Mouse (Mus musculus) ES-E14 (cell line): Measurements from ENCODE around the gene Furin. TPM values are rescaled to one million over a fixed set of nuclear protein-coding genes. Genes with fewer than 3 reads are reported as not detected.

Experiments used
- DNase-seq: peaks from one replicate; pipeline ENCODE4 v3.0.0-alpha.2; 2013; ENCODE audit warnings: low read depth, low spot score
- H3K27ac ChIP-seq: 2 replicates; pipeline ENCODE4 v1.5.1; 2012; ENCODE audit warnings: low read depth, mild to moderate bottlenecking, low read length, moderate library complexity, mixed read lengths; ENCODE audit not compliant: poor library complexity, insufficient read depth, severe bottlenecking
- H3K36me3 ChIP-seq: 2 replicates; pipeline ENCODE4 v1.6.1; 2012; ENCODE audit warnings: mild to moderate bottlenecking, low read length, moderate library complexity, mixed read lengths; ENCODE audit not compliant: control insufficient read depth, poor library complexity, insufficient read depth, severe bottlenecking
- H3K4me1 ChIP-seq, 2 experiments: fragments of 150-350 bp in 1 of 2; sonication (generic) in 1 of 2; 2 replicates each; pipeline ENCODE4 v1.6.1; 2012; ENCODE audit warnings: low read length in 2 of 2, mild to moderate bottlenecking in 1 of 2, mixed read lengths in 1 of 2; ENCODE audit not compliant: control insufficient read depth in 2 of 2, insufficient read depth in 2 of 2, poor library complexity in 1 of 2
- H3K4me3 ChIP-seq, 2 experiments: fragments of 150-350 bp in 1 of 2; sonication (generic) in 1 of 2; 2 replicates each; pipeline ENCODE4 v1.5.1; 2012; ENCODE audit warnings: low read length in 2 of 2, low read depth in 1 of 2, mild to moderate bottlenecking in 1 of 2, mixed read lengths in 1 of 2; ENCODE audit not compliant: insufficient read depth in 1 of 2, poor library complexity in 1 of 2, severe bottlenecking in 1 of 2
- H3K9ac ChIP-seq: 2 replicates; pipeline ENCODE4 v1.6.1; 2012; ENCODE audit warnings: low read depth, mild to moderate bottlenecking, low read length, mixed read lengths; ENCODE audit not compliant: poor library complexity, insufficient read depth, severe bottlenecking
- H3K9me3 ChIP-seq: fragments of 150-350 bp; sonication (generic); 2 replicates; pipeline ENCODE4 v1.6.1; 2012; ENCODE audit warnings: low read depth, mild to moderate bottlenecking, low read length; ENCODE audit not compliant: control insufficient read depth, insufficient read depth
- CHD2 ChIP-seq: IDR thresholded peaks from 2 replicates; pipeline ENCODE4 v1.6.1; 2014; ENCODE audit warnings: mild to moderate bottlenecking, low read depth, low read length, inconsistent platforms
- HCFC1 ChIP-seq: IDR thresholded peaks from 2 replicates; pipeline ENCODE4 v1.6.1; 2012; ENCODE audit warnings: low read length, inconsistent platforms, borderline replicate concordance; ENCODE audit not compliant: insufficient read depth
- MAFK ChIP-seq: IDR thresholded peaks from 2 replicates; pipeline ENCODE4 v1.6.1; 2014; ENCODE audit warnings: mild to moderate bottlenecking, low read depth, low read length, inconsistent platforms; ENCODE audit not compliant: insufficient read depth
- ZC3H11A ChIP-seq: IDR thresholded peaks from 2 replicates; pipeline ENCODE4 v1.6.1; 2012; ENCODE audit warnings: low read depth, mild to moderate bottlenecking, inconsistent platforms, low read length, borderline replicate concordance
- ZNF384 ChIP-seq: IDR thresholded peaks from 2 replicates; pipeline ENCODE4 v1.6.1; 2012; ENCODE audit warnings: low read depth, low read length, inconsistent platforms
- in situ Hi-C, 2 experiments: fragments of 600-800 bp; cut with MboI; formaldehyde crosslinking; loops; one replicate each; pipeline ENCODE4 v1.15.1; 2025; ENCODE audit warnings: low sequenced_read_pairs in 2 of 2, inconsistent platforms in 1 of 2; ENCODE audit not compliant: unreplicated experiment in 2 of 2
- total RNA-seq: library from RNA; depleted of rRNA; stranded (reverse); fragments of 300-350 nt; gene quantifications from 2 replicates; pipeline ENCODE4 v1.2.3, GENCODE M21; 2012

The Furin gene
- total RNA-seq, 1 experiment: 17.7 TPM

DNA sequence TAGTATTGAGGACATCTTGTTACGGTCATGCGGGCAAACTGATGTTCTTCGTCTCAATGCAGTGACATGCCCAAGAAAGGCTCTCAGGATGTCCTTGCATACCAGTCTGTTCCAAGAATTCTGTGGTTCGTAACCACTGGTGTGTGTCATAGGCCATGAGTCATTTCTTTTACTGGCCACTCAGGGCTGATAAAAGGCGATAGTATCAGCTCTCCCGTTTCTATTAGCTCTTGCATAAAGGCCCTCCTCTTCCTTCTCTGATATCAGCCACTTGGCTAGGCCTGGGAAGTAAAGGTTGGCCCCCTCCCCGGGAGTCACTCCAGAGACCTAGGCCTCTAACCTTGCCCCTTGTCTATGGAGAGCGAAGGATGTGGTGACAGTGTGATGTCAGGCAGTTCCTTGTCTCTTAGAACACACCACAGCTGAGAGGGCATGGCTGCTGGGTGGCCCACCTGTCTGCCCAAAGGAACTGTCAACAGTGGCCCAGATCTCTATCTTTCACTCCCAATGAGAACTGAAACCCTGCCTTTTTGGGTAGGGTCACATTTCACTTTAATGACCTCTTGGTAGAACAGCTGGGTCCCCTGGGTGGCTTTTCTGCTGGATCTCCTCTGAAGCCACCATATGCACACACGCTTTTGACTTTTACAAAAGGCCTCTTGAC lies 29.7 kb downstream of the Furin start:
- no peak overlapping the region for H3K4me3 ChIP-seq
- TF ChIP-seq MAFK (no peak), CHD2 (no peak), HCFC1 (no peak), ZC3H11A (no peak), ZNF384 (no peak)
- in situ Hi-C loops: loop anchor here (5.0 to 25.0 kb wide), 2 partner anchors 212 to 233 kb away; no protein-coding TSS in a partner anchor

DNA sequence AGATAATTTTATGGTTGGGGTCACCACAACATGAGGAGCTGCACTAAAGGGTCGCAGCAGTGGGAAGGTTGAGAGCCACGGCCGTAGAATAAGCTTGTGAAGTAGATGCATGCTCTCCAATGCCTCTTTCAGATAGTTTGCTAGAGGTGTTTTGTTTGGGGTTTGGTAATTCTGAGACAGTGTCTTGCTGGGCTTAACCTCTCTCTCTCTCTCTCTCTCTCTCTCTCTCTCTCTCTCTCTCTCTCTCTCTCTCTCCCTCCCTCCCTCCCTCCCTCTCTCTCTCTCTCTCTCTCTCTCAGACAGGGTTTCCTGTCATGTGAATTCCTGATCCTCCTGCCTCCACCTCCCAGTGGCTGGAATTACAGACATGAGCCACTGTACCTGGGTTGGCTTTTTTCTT lies 30.5 kb downstream of the Furin start:
- no peak overlapping the region for H3K27ac ChIP-seq
- no peak for DNase-seq
- no peaks in the 10 kb centered on the region for H3K36me3 ChIP-seq
- in situ Hi-C loops: loop anchor here (5.0 to 25.0 kb wide), 2 partner anchors 213 to 232 kb away; no protein-coding TSS in a partner anchor
- no peak for TF ChIP-seq CHD2
- TF ChIP-seq ZNF384: no peak
- TF ChIP-seq ZC3H11A: no peak
- TF ChIP-seq HCFC1: no peak
- no peak for TF ChIP-seq MAFK
- no peak overlapping the region for H3K9ac ChIP-seq
- H3K9me3 ChIP-seq: no peaks in the 10 kb centered on the region
- H3K4me1 ChIP-seq: peaks cover 0 to 1% of the 10 kb centered on the region in 2 experiments; a peak in 1 of 4 replicates
- H3K4me3 ChIP-seq: no peak overlapping the region

More for the DNA sequence above, 29.7 kb downstream of the Furin start:
- Histone ChIP-seq H3K36me3 (no peaks in the 10 kb centered on the region), H3K9me3 (no peaks in the 10 kb centered on the region), H3K27ac (no peak overlapping the region), H3K4me1 (peaks cover 0 to 5% of the 10 kb centered on the region in 2 experiments; a peak in 1 of 4 replicates), H3K9ac (no peak overlapping the region)
- no peak for DNase-seq

DNA sequence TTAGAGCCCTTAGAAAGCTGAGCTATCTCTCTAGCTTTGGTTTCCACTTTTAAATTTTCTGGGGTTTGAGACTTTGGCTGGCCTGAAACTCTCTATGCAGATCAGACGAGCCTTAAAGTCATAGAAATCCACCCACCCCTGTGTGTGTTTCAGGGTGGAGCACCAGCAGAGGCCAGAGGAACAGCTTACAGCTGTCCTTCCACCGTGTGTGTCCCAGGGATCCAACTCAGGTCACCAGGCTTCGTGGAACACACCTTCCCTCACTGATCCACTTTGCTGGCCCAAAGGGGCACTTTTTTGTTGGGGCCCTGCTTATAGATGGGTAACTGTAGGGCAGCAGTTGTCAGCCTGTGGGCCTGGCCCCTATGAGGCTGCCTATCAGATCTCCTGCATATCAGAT lies 31.0 kb downstream of the Furin start:
- in situ Hi-C loops: no loop called here
- no peaks in the 10 kb centered on the region for H3K36me3 ChIP-seq
- no peaks in the 10 kb centered on the region for H3K9me3 ChIP-seq
- no peak for DNase-seq
- peaks cover 0 to 3% of the 10 kb centered on the region in 2 experiments; a peak in 1 of 4 replicates for H3K4me1 ChIP-seq
- H3K9ac ChIP-seq: no peak overlapping the region
- no peak overlapping the region for H3K4me3 ChIP-seq
- no peak for TF ChIP-seq HCFC1
- TF ChIP-seq ZC3H11A: no peak
- TF ChIP-seq MAFK: no peak
- TF ChIP-seq CHD2: no peak
- TF ChIP-seq ZNF384: no peak
- H3K27ac ChIP-seq: no peak overlapping the region

DNA sequence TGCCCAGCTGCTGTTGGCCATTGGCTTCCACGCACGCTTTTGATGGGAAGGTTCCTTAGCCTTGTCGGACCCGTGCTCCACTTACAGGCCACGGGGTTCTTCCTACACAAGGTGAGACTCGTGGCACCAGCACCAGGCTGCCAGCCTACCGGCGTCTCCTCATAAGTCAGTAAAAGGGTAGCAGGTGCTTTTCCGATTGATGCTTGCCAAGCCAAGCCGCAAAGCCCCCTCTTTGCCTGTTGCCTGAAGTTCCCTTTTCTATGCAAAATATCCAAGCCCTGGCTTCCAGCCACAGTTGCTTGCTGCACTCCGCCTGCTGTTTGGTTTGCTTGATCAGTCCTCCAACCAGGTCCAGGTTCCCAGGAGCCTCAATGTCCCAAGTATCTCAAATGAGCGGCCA lies 31.4 kb downstream of the Furin start:
- no peak for TF ChIP-seq MAFK
- TF ChIP-seq ZNF384: no peak
- no peak for TF ChIP-seq HCFC1
- TF ChIP-seq CHD2: no peak
- no peak for TF ChIP-seq ZC3H11A
- Histone ChIP-seq H3K4me1 (peaks cover 0 to 7% of the 10 kb centered on the region in 2 experiments; a peak in 1 of 4 replicates), H3K4me3 (no peak overlapping the region), H3K27ac (no peak overlapping the region), H3K36me3 (no peaks in the 10 kb centered on the region), H3K9ac (no peak overlapping the region), H3K9me3 (no peaks in the 10 kb centered on the region)
- in situ Hi-C loops: no loop called here
- DNase-seq: no peak

DNA sequence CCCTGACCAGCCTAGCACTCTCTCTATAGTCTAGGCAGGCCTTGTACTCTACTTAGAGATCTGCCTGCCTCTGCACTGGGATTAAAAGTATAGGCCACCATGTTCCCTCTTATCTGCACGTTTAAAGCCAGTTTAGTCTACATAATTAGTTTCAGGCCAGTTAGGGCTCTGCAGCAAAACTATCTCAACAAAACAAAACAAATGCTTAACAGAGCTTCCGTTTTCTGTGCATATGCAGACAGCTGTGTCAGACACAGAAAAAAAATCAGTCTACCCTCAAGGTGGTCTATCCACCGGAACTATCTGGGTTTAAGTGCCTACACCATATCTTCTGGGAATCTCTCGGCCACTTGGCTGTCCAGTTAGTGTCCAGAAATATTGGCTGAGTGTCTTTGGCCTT lies 31.9 kb downstream of the Furin start:
- TF ChIP-seq CHD2: no peak
- TF ChIP-seq ZC3H11A: no peak
- TF ChIP-seq HCFC1: no peak
- TF ChIP-seq ZNF384: no peak
- TF ChIP-seq MAFK: no peak
- no peaks in the 10 kb centered on the region for H3K9me3 ChIP-seq
- DNase-seq: no peak
- H3K4me3 ChIP-seq: no peak overlapping the region
- H3K9ac ChIP-seq: no peak overlapping the region
- in situ Hi-C loops: no loop called here
- no peaks in the 10 kb centered on the region for H3K36me3 ChIP-seq
- no peak overlapping the region for H3K27ac ChIP-seq
- H3K4me1 ChIP-seq: peaks cover 0 to 7% of the 10 kb centered on the region in 2 experiments; a peak in 1 of 4 replicates
